Mouse (Mus musculus) heart, embryonic 15.5 days (tissue): ENCODE results near the gene Tspan5. TPM values are rescaled to one million over a fixed set of nuclear protein-coding genes. Genes with fewer than 3 reads are reported as not detected.

Experiments
- ATAC-seq: fragments of 200-750 bp; cut with Nextera tagmentation; replicated peaks from 2 replicates; pipeline ENCODE4 v1.8.0; 2017; ENCODE audit warnings: low read depth, moderate TSS enrichment; ENCODE audit not compliant: insufficient number of reproducible peaks, insufficient read depth, low FRiP score
- H3K27ac ChIP-seq: fragments of 300-500 bp; sonication (generic); 2 replicates; pipeline ENCODE4 v1.5.1; 2015; ENCODE audit warnings: mild to moderate bottlenecking, inconsistent platforms
- H3K27me3 ChIP-seq: fragments of 300-500 bp; sonication (generic); 2 replicates; pipeline ENCODE4 v1.6.1; 2015; ENCODE audit warnings: inconsistent platforms
- H3K36me3 ChIP-seq: fragments of 300-500 bp; sonication (generic); 2 replicates; pipeline ENCODE4 v1.6.1; 2015; ENCODE audit warnings: mild to moderate bottlenecking, inconsistent platforms
- H3K4me1 ChIP-seq: fragments of 300-500 bp; sonication (generic); replicated peaks from 2 replicates; pipeline ENCODE4 v1.6.1; 2015; ENCODE audit warnings: inconsistent platforms
- H3K4me2 ChIP-seq: fragments of 300-500 bp; sonication (generic); 2 replicates; pipeline ENCODE4 v1.6.1; 2015; ENCODE audit warnings: inconsistent platforms, mild to moderate bottlenecking, moderate library complexity
- H3K4me3 ChIP-seq: fragments of 300-500 bp; sonication (generic); 2 replicates; pipeline ENCODE4 v1.5.1; 2015; ENCODE audit warnings: mild to moderate bottlenecking, inconsistent platforms
- H3K9ac ChIP-seq: fragments of 300-500 bp; sonication (generic); 2 replicates; pipeline ENCODE4 v1.6.1; 2015; ENCODE audit warnings: mild to moderate bottlenecking, inconsistent platforms
- H3K9me3 ChIP-seq: fragments of 300-500 bp; sonication (generic); replicated peaks from 2 replicates; pipeline ENCODE4 v1.6.1; 2016; ENCODE audit warnings: inconsistent platforms
- WGBS: fragments of 180-500 bp; shearing (Covaris S2); methylation state at CpG from one replicate; pipeline ENCODE4 v1.1.7; 2015; ENCODE audit warnings: mixed read lengths; 5-methylcytosine and 5-hydroxymethylcytosine counted together
- polyA plus RNA-seq: library from polyadenylated mRNA; unstranded; fragments of >200 nt; fragmentation: Nextera tagmentation; extraction: Ambion mirVana; gene quantifications from 2 replicates; pipeline ENCODE4 v1.2.1, GENCODE M21; 2015

Gene Tspan5
- polyA plus RNA-seq, 1 experiment from 2014 or later = 14.7 TPM

GRCm38 (mm10) chr3:138757283-138757682 is 15.3 kb downstream of the Tspan5 start:
- Histone ChIP-seq H3K36me3 (no peaks in the 10 kb centered on the region), H3K4me3 (no peak overlapping the region), H3K27ac (no peak overlapping the region), H3K4me1 (peaks cover 7% of the 10 kb centered on the region), H3K9ac (no peak overlapping the region), H3K9me3 (no peaks in the 10 kb centered on the region), H3K4me2 (no peak overlapping the region), H3K27me3 (no peaks in the 10 kb centered on the region)
- WGBS = 84% methylated on average over 2 of the region's 2 CpGs
- ATAC-seq = 0 out of 2 replicates have a peak, but pooled peaks have one; percentile 31

GRCm38 (mm10) chr3:138759968-138760684 is 18.1 kb downstream of the Tspan5 start:
- 66% methylated on average over 9 of the region's 9 CpGs for WGBS
- ATAC-seq = no peak
- Histone ChIP-seq H3K27me3 (no peaks in the 10 kb centered on the region), H3K27ac (no peak overlapping the region), H3K36me3 (no peaks in the 10 kb centered on the region), H3K4me3 (no peak overlapping the region), H3K4me1 (no peaks in the 10 kb centered on the region), H3K4me2 (no peak overlapping the region), H3K9ac (no peak overlapping the region), H3K9me3 (no peaks in the 10 kb centered on the region)

GRCm38 (mm10) chr3:138760685-138761119 is 18.7 kb downstream of the Tspan5 start:
- Histone ChIP-seq H3K27me3 (no peaks in the 10 kb centered on the region), H3K9me3 (no peaks in the 10 kb centered on the region), H3K4me1 (no peaks in the 10 kb centered on the region), H3K27ac (no peak overlapping the region), H3K9ac (no peak overlapping the region), H3K4me2 (no peak overlapping the region), H3K36me3 (no peaks in the 10 kb centered on the region), H3K4me3 (no peak overlapping the region)
- ATAC-seq = no peak
- 73% methylated on average over 11 of the region's 11 CpGs for WGBS

GRCm38 (mm10) chr3:138761531-138761930 is 19.5 kb downstream of the Tspan5 start:
- Histone ChIP-seq H3K36me3 (no peaks in the 10 kb centered on the region), H3K9me3 (no peaks in the 10 kb centered on the region), H3K27ac (no peak overlapping the region), H3K4me1 (no peaks in the 10 kb centered on the region), H3K4me2 (no peak overlapping the region), H3K27me3 (no peaks in the 10 kb centered on the region), H3K9ac (no peak overlapping the region), H3K4me3 (no peak overlapping the region)
- ATAC-seq = no peak
- 92% methylated on average over 13 of the region's 13 CpGs for WGBS

GRCm38 (mm10) chr3:138763941-138764340 is 21.9 kb downstream of the Tspan5 start:
- Histone ChIP-seq H3K4me1 (peaks cover 9% of the 10 kb centered on the region), H3K36me3 (no peaks in the 10 kb centered on the region), H3K4me3 (no peak overlapping the region), H3K27me3 (no peaks in the 10 kb centered on the region), H3K4me2 (no peak overlapping the region), H3K9ac (no peak overlapping the region), H3K27ac (no peak overlapping the region), H3K9me3 (no peaks in the 10 kb centered on the region)
- ATAC-seq = no peak
- WGBS = 85% methylated on average over 9 of the region's 9 CpGs

- Histone ChIP-seq H3K9me3 (no peaks in the 10 kb centered on the region), H3K27ac (no peak overlapping the region), H3K36me3 (no peaks in the 10 kb centered on the region), H3K4me1 (peaks cover 14% of the 10 kb centered on the region), H3K9ac (no peak overlapping the region), H3K4me2 (no peak overlapping the region), H3K4me3 (no peak overlapping the region), H3K27me3 (no peaks in the 10 kb centered on the region)
- ATAC-seq = no peak
- 65% methylated on average over 3 of the region's 3 CpGs for WGBS
Measured at GRCm38 (mm10) chr3:138764782-138765181, 22.8 kb downstream of the Tspan5 start.

- H3K27me3 ChIP-seq = no peaks in the 10 kb centered on the region
- no peak for ATAC-seq
- no peak overlapping the region for H3K9ac ChIP-seq
- no peaks in the 10 kb centered on the region for H3K9me3 ChIP-seq
- H3K4me3 ChIP-seq = no peak overlapping the region
- no peak overlapping the region for H3K27ac ChIP-seq
- peaks cover 16% of the 10 kb centered on the region for H3K4me1 ChIP-seq
- no peaks in the 10 kb centered on the region for H3K36me3 ChIP-seq
- no peak overlapping the region for H3K4me2 ChIP-seq
- 72% methylated on average over 8 of the region's 8 CpGs for WGBS
Measured at GRCm38 (mm10) chr3:138767034-138767433, 25.0 kb downstream of the Tspan5 start.

- peak overlapping the region; percentile 29; the same call in 1 of the 2 replicates for H3K4me2 ChIP-seq
- H3K27ac ChIP-seq = no peak overlapping the region
- no peak for ATAC-seq
- no peaks in the 10 kb centered on the region for H3K36me3 ChIP-seq
- no peak overlapping the region for H3K4me3 ChIP-seq
- no peaks in the 10 kb centered on the region for H3K9me3 ChIP-seq
- no peaks in the 10 kb centered on the region for H3K27me3 ChIP-seq
- WGBS = 58% methylated on average over 12 of the region's 12 CpGs
- no peak overlapping the region for H3K9ac ChIP-seq
- H3K4me1 ChIP-seq = peaks cover 16% of the 10 kb centered on the region
Measured at GRCm38 (mm10) chr3:138768541-138769093, 26.6 kb downstream of the Tspan5 start.

GRCm38 (mm10) chr3:138770650-138771331 is 28.8 kb downstream of the Tspan5 start:
- no peak overlapping the region for H3K4me2 ChIP-seq
- no peaks in the 10 kb centered on the region for H3K9me3 ChIP-seq
- 83% methylated on average over 10 of the region's 10 CpGs for whole genome bisulfite sequencing
- no peak overlapping the region for H3K9ac ChIP-seq
- no peaks in the 10 kb centered on the region for H3K27me3 ChIP-seq
- no peak for ATAC-seq
- H3K36me3 ChIP-seq = no peaks in the 10 kb centered on the region
- H3K27ac ChIP-seq = no peak overlapping the region
- no peak overlapping the region for H3K4me3 ChIP-seq
- H3K4me1 ChIP-seq = peaks cover 16% of the 10 kb centered on the region

GRCm38 (mm10) chr3:138771549-138772333 is 29.7 kb downstream of the Tspan5 start:
- H3K4me1 ChIP-seq = peaks cover 16% of the 10 kb centered on the region
- 77% methylated on average over 12 of the region's 12 CpGs for WGBS
- H3K4me2 ChIP-seq = no peak overlapping the region
- no peaks in the 10 kb centered on the region for H3K9me3 ChIP-seq
- no peaks in the 10 kb centered on the region for H3K36me3 ChIP-seq
- H3K27ac ChIP-seq = no peak overlapping the region
- H3K27me3 ChIP-seq = no peaks in the 10 kb centered on the region
- ATAC-seq = no peak
- H3K4me3 ChIP-seq = no peak overlapping the region
- H3K9ac ChIP-seq = no peak overlapping the region
